Mouse (Mus musculus): ENCODE results near the gene Carf.

Gene Carf

GRCm38 (mm10) chr1:60179932-60180783 is 82.1 kb downstream of the Carf start, which contains the start of gene Nbeal1:
Nbeal1 (plus strand) TSS chr1:60180599.
- DNase-seq, result peak; percentile 100

GRCm38 (mm10) chr1:60180784-60181221 is 82.8 kb downstream of the Carf start:
- DNase-seq, result no peak

- DNase-seq, result no peak
Measured at GRCm38 (mm10) chr1:60188454-60188853, 90.4 kb downstream of the Carf start.

GRCm38 (mm10) chr1:60196813-60197212 is 98.8 kb downstream of the Carf start:
- no peak for DNase-seq

GRCm38 (mm10) chr1:60199006-60199405 is 101.0 kb downstream of the Carf start:
- DNase-seq, result no peak
